Mouse (Mus musculus): ENCODE data around the gene Tmod3. TPM values are rescaled to one million over a fixed set of nuclear protein-coding genes. Genes with fewer than 3 reads are reported as not detected.

Tmod3 gene
- polyA plus RNA-seq, 1 experiment from 2014 or later = 106 TPM

GRCm38 (mm10) chr9:75477212-75477611 lies 82.2 kb downstream of the Tmod3 start:
- Histone ChIP-seq H3K9me3 (replicated peaks) (no peaks in the 10 kb centered on the region), H3K36me3 (peaks cover 26% of the 10 kb centered on the region), H3K4me3 (no peak overlapping the region), H3K27ac (no peak overlapping the region), H3K4me1 (no peaks in the 10 kb centered on the region), H3K27me3 (ENCODE audit: low read depth, poor library complexity, severe bottlenecking) (no peaks in the 10 kb centered on the region)
- WGBS = 80% methylated on average over 3 of the region's 3 CpGs
- no peak for DNase-seq (ENCODE audit: low spot score)

DNA sequence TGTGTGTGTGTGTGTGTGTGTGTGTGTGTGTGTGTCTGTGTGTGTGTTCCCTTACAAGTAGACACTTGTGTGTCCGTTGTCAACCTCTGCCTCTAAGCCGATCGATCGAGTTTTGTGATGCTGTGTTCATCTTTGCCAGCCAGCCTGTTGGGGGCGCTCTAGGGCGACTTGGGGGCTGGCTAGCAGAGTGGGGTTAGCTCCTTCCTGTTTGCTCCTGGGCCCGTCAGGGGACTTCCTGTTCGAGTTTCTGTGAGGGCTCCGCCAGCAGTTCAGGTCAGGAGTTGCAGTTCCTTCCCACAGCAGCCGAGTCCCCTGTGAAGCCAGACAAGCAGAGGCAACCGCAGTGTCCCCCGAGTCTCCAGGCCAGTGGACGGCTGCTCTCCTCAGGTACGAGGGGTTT lies 91.2 kb downstream of the Tmod3 start:
- Histone ChIP-seq H3K4me1 (no peaks in the 10 kb centered on the region), H3K9me3 (replicated peaks) (no peaks in the 10 kb centered on the region), H3K4me3 (no peak overlapping the region), H3K36me3 (peaks cover 78% of the 10 kb centered on the region), H3K27me3 (ENCODE audit: low read depth, poor library complexity, severe bottlenecking) (no peaks in the 10 kb centered on the region), H3K27ac (no peak overlapping the region)
- peak; percentile 39 for DNase-seq (ENCODE audit: low spot score)
- 79% methylated on average over 14 of the region's 14 CpGs for WGBS

DNA sequence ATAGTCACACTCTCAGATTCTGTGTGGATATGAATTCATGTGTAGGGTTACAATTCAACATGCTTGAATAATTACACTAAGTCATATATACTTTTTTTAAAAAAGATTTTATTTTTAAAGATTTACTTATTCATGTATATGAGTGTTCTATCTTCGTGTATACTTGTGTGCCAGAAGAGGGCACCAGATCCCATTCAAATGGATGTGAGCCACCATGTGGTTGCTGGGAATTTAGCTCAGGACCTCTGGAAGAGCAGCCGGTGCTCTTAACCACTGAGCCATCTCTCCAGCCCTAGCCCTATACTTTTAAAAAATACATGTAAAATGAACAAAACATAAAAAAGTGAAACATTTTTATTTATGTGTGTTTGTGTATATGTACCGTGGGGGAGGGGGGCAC lies 91.9 kb downstream of the Tmod3 start:
- no peak overlapping the region for H3K27ac ChIP-seq
- no peak overlapping the region for H3K4me3 ChIP-seq
- no peaks in the 10 kb centered on the region for H3K9me3 ChIP-seq (replicated peaks)
- H3K36me3 ChIP-seq = peaks cover 82% of the 10 kb centered on the region
- no peaks in the 10 kb centered on the region for H3K27me3 ChIP-seq (ENCODE audit: low read depth, poor library complexity, severe bottlenecking)
- H3K4me1 ChIP-seq = no peaks in the 10 kb centered on the region
- no peak for DNase-seq (ENCODE audit: low spot score)
- WGBS = 92% methylated on average over 3 of the region's 3 CpGs

DNA sequence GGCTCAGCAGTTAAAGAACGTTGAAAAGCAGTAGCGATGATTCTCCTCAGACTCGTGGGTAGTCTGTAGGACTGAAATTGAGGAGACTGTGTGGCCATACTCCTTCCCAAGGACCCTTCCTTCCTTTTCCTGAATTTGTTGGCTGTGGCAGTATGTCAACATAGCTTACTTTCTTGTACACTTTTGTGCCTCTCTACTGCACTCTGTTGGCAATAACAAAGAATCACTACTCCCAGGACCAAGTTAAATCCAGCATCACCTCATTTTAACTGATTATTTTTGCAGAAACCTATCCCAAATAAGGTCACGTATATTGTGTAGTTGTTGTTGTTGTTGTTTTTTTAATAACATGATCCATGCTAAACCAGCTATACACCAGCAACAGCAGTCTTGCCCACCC lies 92.8 kb downstream of the Tmod3 start:
- 93% methylated on average over 4 of the region's 4 CpGs for WGBS
- Histone ChIP-seq H3K27ac (no peak overlapping the region), H3K9me3 (replicated peaks) (no peaks in the 10 kb centered on the region), H3K4me3 (no peak overlapping the region), H3K4me1 (no peaks in the 10 kb centered on the region), H3K27me3 (ENCODE audit: low read depth, poor library complexity, severe bottlenecking) (no peaks in the 10 kb centered on the region), H3K36me3 (peaks cover 82% of the 10 kb centered on the region)
- no peak for DNase-seq (ENCODE audit: low spot score)

DNA sequence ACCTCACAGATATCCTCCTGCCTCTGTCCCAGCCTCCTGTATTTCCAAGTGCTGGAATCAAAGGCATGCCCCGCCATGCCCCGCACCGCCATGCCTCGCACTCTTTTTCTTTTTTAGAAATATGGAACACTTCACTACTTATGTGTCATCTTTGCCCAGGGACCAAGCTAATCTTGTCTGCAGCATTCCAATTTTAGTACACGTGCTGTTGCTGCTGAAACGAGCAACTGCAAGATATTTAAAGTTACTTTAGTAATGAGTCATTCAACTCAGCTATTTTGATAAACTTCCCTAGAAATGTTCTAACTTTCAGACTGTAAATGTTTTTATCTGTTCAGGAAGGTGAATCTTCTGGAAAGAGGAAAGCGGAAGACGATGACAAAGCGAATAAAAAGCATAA lies 93.6 kb downstream of the Tmod3 start:
- Histone ChIP-seq H3K4me3 (no peak overlapping the region), H3K27me3 (ENCODE audit: low read depth, poor library complexity, severe bottlenecking) (no peaks in the 10 kb centered on the region), H3K9me3 (replicated peaks) (no peaks in the 10 kb centered on the region), H3K27ac (no peak overlapping the region), H3K4me1 (no peaks in the 10 kb centered on the region), H3K36me3 (peaks cover 82% of the 10 kb centered on the region)
- 93% methylated on average over 9 of the region's 9 CpGs for WGBS
- DNase-seq (ENCODE audit: low spot score) = no peak

DNA sequence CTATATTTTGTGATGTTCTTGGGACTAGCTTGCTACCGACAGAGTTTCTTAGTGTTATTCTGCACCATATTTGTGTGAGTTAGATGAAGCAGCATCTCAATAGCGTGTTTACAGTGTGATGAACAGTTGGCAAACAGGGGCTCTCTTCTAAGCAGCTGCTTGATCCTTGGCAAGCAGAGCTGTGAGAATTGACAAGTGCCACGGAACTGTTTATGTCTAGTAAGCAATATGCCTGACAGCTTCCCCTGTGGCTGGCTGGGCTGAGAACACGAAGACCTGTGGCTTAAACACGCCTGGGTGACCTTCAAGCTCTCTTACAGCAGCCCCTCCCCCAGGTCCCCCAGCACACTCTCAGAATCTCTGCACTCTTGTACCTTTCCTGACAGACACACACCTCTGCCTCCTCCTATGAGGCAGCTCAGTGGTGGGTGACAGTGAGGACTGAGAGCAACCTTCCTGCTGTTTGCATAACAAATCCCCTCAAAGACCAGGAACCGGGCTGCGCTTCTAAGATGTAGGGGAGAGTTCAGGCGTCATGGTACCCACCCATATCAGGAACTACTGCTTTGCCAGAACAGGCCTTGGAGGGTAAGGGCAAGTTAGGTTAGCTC lies 96.3 kb downstream of the Tmod3 start:
- Histone ChIP-seq H3K36me3 (peaks cover 98% of the 10 kb centered on the region), H3K27ac (no peak overlapping the region), H3K4me3 (no peak overlapping the region), H3K4me1 (no peaks in the 10 kb centered on the region), H3K9me3 (replicated peaks) (no peaks in the 10 kb centered on the region), H3K27me3 (ENCODE audit: low read depth, poor library complexity, severe bottlenecking) (no peaks in the 10 kb centered on the region)
- no peak for DNase-seq (ENCODE audit: low spot score)
- WGBS = 87% methylated on average over 8 of the region's 8 CpGs

- Histone ChIP-seq H3K4me3 (no peak overlapping the region), H3K27me3 (ENCODE audit: low read depth, poor library complexity, severe bottlenecking) (no peaks in the 10 kb centered on the region), H3K9me3 (replicated peaks) (no peaks in the 10 kb centered on the region), H3K36me3 (peaks cover 98% of the 10 kb centered on the region), H3K4me1 (no peaks in the 10 kb centered on the region), H3K27ac (no peak overlapping the region)
- 75% methylated on average over 10 of the region's 10 CpGs for WGBS
- no peak for DNase-seq (ENCODE audit: low spot score)
These were observed 103.8 kb downstream of the Tmod3 start for GRCm38 (mm10) chr9:75455684-75456083.

- no peaks in the 10 kb centered on the region for H3K4me1 ChIP-seq
- no peaks in the 10 kb centered on the region for H3K9me3 ChIP-seq (replicated peaks)
- H3K4me3 ChIP-seq = no peak overlapping the region
- no peaks in the 10 kb centered on the region for H3K27me3 ChIP-seq (ENCODE audit: low read depth, poor library complexity, severe bottlenecking)
- H3K27ac ChIP-seq = no peak overlapping the region
- 91% methylated on average over 2 of the region's 2 CpGs for WGBS
- peaks cover 95% of the 10 kb centered on the region for H3K36me3 ChIP-seq
- no peak for DNase-seq (ENCODE audit: low spot score)
These were observed 105.5 kb downstream of the Tmod3 start for GRCm38 (mm10) chr9:75453994-75454393.

DNA sequence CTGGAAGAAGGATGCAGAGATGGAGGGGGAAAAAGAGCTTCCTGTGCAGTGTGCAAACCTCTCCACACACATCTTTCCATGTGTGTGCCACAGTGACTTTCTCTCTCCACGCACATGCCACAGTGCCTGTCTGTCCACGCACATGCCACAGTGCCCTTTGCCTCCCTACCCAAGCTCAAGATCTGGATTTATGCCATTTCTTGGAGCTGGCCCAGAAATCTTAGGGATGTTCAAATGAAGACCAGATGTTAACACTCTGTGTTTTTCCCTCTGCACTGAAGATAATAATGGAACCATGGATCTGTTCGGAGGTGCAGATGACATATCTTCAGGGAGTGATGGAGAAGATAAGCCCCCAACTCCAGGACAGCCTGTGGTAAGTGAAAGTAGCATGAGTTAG lies 111.4 kb downstream of the Tmod3 start:
- Histone ChIP-seq H3K4me1 (no peaks in the 10 kb centered on the region), H3K4me3 (no peak overlapping the region), H3K27ac (no peak overlapping the region), H3K27me3 (ENCODE audit: low read depth, poor library complexity, severe bottlenecking) (no peaks in the 10 kb centered on the region), H3K36me3 (peaks cover 82% of the 10 kb centered on the region), H3K9me3 (replicated peaks) (no peaks in the 10 kb centered on the region)
- WGBS = 93% methylated on average over 3 of the region's 3 CpGs
- DNase-seq (ENCODE audit: low spot score) = no peak

Other genes with a start within 250 kb of the Tmod3 start
- not detected in 2 replicates for gene Bcl2l10, start 211.9 kb downstream of the Tmod3 start, polyA plus RNA-seq (2016; fragmentation: Nextera tagmentation; extraction: Ambion mirVana)
- 141 and 146 TPM in 2 replicates for gene Mapk6, start 149.7 kb downstream of the Tmod3 start, polyA plus RNA-seq (2016; fragmentation: Nextera tagmentation; extraction: Ambion mirVana)
- 49.4 and 58.3 TPM in 2 replicates for gene Leo1, start 118.1 kb downstream of the Tmod3 start, polyA plus RNA-seq (2016; fragmentation: Nextera tagmentation; extraction: Ambion mirVana)
- gene Tmod2, start 51.7 kb upstream of the Tmod3 start, polyA plus RNA-seq (2016; fragmentation: Nextera tagmentation; extraction: Ambion mirVana) = 21.1 and 21.6 TPM in 2 replicates
- 13.6 and 14.9 TPM in 2 replicates for gene Lysmd2, start 66.1 kb upstream of the Tmod3 start, polyA plus RNA-seq (2016; fragmentation: Nextera tagmentation; extraction: Ambion mirVana)
- 0.06 TPM in 1 of 2 replicates, not detected in the other for gene Scg3, start 124.4 kb upstream of the Tmod3 start, polyA plus RNA-seq (2016; fragmentation: Nextera tagmentation; extraction: Ambion mirVana)
- gene Bmp5, start 215.7 kb upstream of the Tmod3 start, polyA plus RNA-seq (2016; fragmentation: Nextera tagmentation; extraction: Ambion mirVana) = 2.1 and 3.7 TPM in 2 replicates